10 mouse cellular contexts compared by ENCODE assay signal in genomic region chr12:100002914-100003587, GRCm38 (mm10). TPM values are rescaled to one million over a fixed set of nuclear protein-coding genes. Genes with fewer than 3 reads are reported as not detected.
DNase-seq lines count a peak whose midpoint lies in the region; ATAC-seq and TF ChIP-seq lines count a peak whose summit lies in the region.
"Had no signal": no experiment of that assay in that cellular context is flagged by ENCODE, and none has a peak within 500 bp of the region (broad histone marks: within the 10 kb centered on the region; RNA-seq: fewer than 3 reads in every experiment).

No protein-coding gene starts in this region.

- no peak overlapping the region for H3K4me2 ChIP-seq in intestine, embryonic 15.5 days (replicated peaks)
- H3K4me2 ChIP-seq: liver, embryonic 11.5 days had no signal

- peak; percentile 11 to 33 for DNase-seq in kidney, postnatal 4 days
- no peak for DNase-seq in kidney, postnatal 36 days
- peak; percentile 82 to 85 for DNase-seq in cerebellum, postnatal 10 days
- DNase-seq in adrenal gland, adult 8-10 months, result no peak
- no peak for DNase-seq in left cerebral cortex, adult 2 months (ENCODE audit: extremely low spot score in 1 of 2, low spot score in 2 of 2)
- no peak for DNase-seq in kidney, adult 11 months
- DNase-seq: heart, adult 2 months had no signal

- no peak overlapping the region for H3K9ac ChIP-seq in intestine, embryonic 15.5 days

- peak; percentile 87 for ATAC-seq in cerebellum, adult (ENCODE audit: insufficient number of reproducible peaks, low FRiP score, low TSS enrichment)
- peak; percentile 61 for ATAC-seq in intestine, embryonic 15.5 days

- TF ChIP-seq CTCF in left cerebral cortex, adult 2 months (IDR thresholded peaks at IDR 0.05), result no peak

- H3K4me3 ChIP-seq in intestine, embryonic 15.5 days (replicated peaks), result no peak overlapping the region
- H3K4me3 ChIP-seq in left cerebral cortex, adult 2 months, result no peak overlapping the region
- H3K4me3 ChIP-seq: heart, adult 2 months had no signal

- no peaks in the 10 kb centered on the region for H3K36me3 ChIP-seq in intestine, embryonic 15.5 days

- H3K27me3 ChIP-seq in intestine, embryonic 15.5 days (replicated peaks), result no peaks in the 10 kb centered on the region

- H3K9me3 ChIP-seq in intestine, embryonic 15.5 days, result no peaks in the 10 kb centered on the region

- intact Hi-C loops in left cerebral cortex, adult 2 months (cut with DNase I), result no loop called here

- 36% methylated on average over 8 of the region's 8 CpGs for WGBS in intestine, embryonic 15.5 days

- H3K27ac ChIP-seq in intestine, embryonic 15.5 days, result no peak overlapping the region
- no peak overlapping the region for H3K27ac ChIP-seq in left cerebral cortex, adult 2 months
- H3K27ac ChIP-seq: heart, adult 2 months had no signal

- no peaks in the 10 kb centered on the region for H3K4me1 ChIP-seq in intestine, embryonic 15.5 days (replicated peaks)

RNA-seq across cellular contexts. Expression of gene Kcnk13, which starts 38.8 kb away (rescaled TPM):
- polyA plus RNA-seq in intestine, embryonic 15.5 days (2015; fragmentation: Nextera tagmentation; extraction: Ambion mirVana), result 0.53 and 0.72 TPM in 2 replicates
- 1 to 10 TPM; 1.0 to 1.3 (median 1.1) TPM for total RNA-seq in adrenal gland, adult 8-10 months (2022)
- 10 to 100 TPM in 1 of 2 experiments, 1 to 10 TPM in 1; 6.8 to 10.4 TPM for total RNA-seq in left cerebral cortex, adult 2 months (2021)

Comparison
In these comparisons a context has a peak if more than half of its experiments do, and no peak if none do; other contexts are left out.
1. DNase-seq: peak in kidney, postnatal 4 days (2 of 2) and cerebellum, postnatal 10 days (2 of 2); none in kidney, postnatal 36 days (0 of 2), adrenal gland, adult 8-10 months (single experiment), left cerebral cortex, adult 2 months (0 of 2) and kidney, adult 11 months (single experiment).